23 mouse cellular contexts compared by ENCODE assay signal in the genomic region with DNA sequence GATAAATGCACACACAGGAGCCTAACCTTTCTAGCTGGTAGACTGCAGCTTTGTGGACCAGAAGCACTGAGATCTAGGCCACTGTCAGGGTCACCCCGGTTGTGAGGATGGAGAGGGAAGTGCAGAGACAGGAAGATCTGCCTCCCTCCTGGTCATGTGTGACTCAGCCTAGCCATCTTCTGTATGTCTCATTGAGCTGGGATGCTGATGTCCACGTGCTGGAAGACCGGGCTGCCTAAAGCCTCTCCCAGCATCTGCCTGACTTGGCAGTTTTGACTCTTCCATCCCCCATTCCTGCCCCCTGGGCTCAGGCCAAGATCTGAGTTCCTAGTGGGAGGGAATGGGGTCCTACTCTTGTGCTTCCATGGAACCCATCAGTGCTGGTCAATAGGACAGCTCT.
"Had no signal": no experiment of that assay in that cellular context is flagged by ENCODE, and none has a peak within 500 bp of the region (broad histone marks: within the 10 kb centered on the region; RNA-seq: fewer than 3 reads in every experiment).

No protein-coding gene starts in this region.

- H3K9me3 ChIP-seq: heart, embryonic 13.5 days; heart, embryonic 15.5 days; hindbrain, embryonic 13.5 days; hindbrain, embryonic 15.5 days; limb, embryonic 13.5 days; limb, embryonic 15.5 days had no signal

- H3K4me3 ChIP-seq: heart, adult 2 months; heart, embryonic 13.5 days; heart, embryonic 15.5 days; hindbrain, embryonic 13.5 days; hindbrain, embryonic 15.5 days; limb, embryonic 13.5 days; limb, embryonic 15.5 days had no signal

- H3K36me3 ChIP-seq: heart, embryonic 13.5 days; heart, embryonic 15.5 days; hindbrain, embryonic 13.5 days; hindbrain, embryonic 15.5 days; limb, embryonic 13.5 days; limb, embryonic 15.5 days had no signal

- DNase-seq: gastrocnemius, postnatal 14 days; gastrocnemius, postnatal 36 days; heart, adult 11 months; heart, adult 2 months; heart, postnatal 14 days; heart, postnatal 36 days; kidney, adult 11 months; kidney, adult 2 months; kidney, adult 9 months; kidney, postnatal 14 days; layer of hippocampus, adult 9-11 months; layer of hippocampus, postnatal 36 days; left cerebral cortex, postnatal 4 days had no signal

- H3K4me2 ChIP-seq: heart, embryonic 11.5 days; heart, embryonic 13.5 days; heart, embryonic 15.5 days; hindbrain, embryonic 13.5 days; hindbrain, embryonic 15.5 days; limb, embryonic 13.5 days; limb, embryonic 15.5 days; liver, embryonic 11.5 days had no signal

- ATAC-seq: hindbrain, postnatal 0 days; intestine, embryonic 16.5 days had no signal

- H3K27me3 ChIP-seq: heart, embryonic 15.5 days; hindbrain, embryonic 15.5 days had no signal

- H3K9ac ChIP-seq: heart, embryonic 13.5 days; heart, embryonic 15.5 days; hindbrain, embryonic 13.5 days; hindbrain, embryonic 15.5 days; limb, embryonic 13.5 days; limb, embryonic 15.5 days had no signal

- H3K27ac ChIP-seq: heart, adult 2 months; heart, embryonic 13.5 days; heart, embryonic 15.5 days; hindbrain, embryonic 15.5 days; hindbrain, postnatal 0 days; limb, embryonic 13.5 days; limb, embryonic 15.5 days had no signal
